Mouse (Mus musculus) forebrain, embryonic 15.5 days (tissue): Measurements from ENCODE around the gene Myl9. TPM values are rescaled to one million over a fixed set of nuclear protein-coding genes. Genes with fewer than 3 reads are reported as not detected.
"Not testable (repeated sequence)": the region's sequence is repeated elsewhere in the genome, so short reads cannot be mapped to it uniquely, and the experiment has no call there.

Experiments used
- ATAC-seq: fragments of 200-750 bp; cut with Nextera tagmentation; replicated peaks from 2 replicates; pipeline ENCODE4 v1.8.0; 2017; ENCODE audit warnings: mild to moderate bottlenecking, moderate TSS enrichment, moderate library complexity
- H3K27ac ChIP-seq: fragments of 300-500 bp; sonication (generic); replicated peaks from 2 replicates; pipeline ENCODE4 v1.5.1; 2015; ENCODE audit warnings: mild to moderate bottlenecking, inconsistent platforms
- H3K27me3 ChIP-seq: fragments of 300-500 bp; sonication (generic); 2 replicates; pipeline ENCODE4 v1.6.1; 2015; ENCODE audit warnings: inconsistent platforms
- H3K36me3 ChIP-seq: fragments of 300-500 bp; sonication (generic); 2 replicates; pipeline ENCODE4 v1.6.1; 2015; ENCODE audit warnings: mild to moderate bottlenecking, inconsistent platforms
- H3K4me1 ChIP-seq: fragments of 300-500 bp; sonication (generic); 2 replicates; pipeline ENCODE4 v1.6.1; 2015; ENCODE audit warnings: inconsistent platforms
- H3K4me2 ChIP-seq: fragments of 300-500 bp; sonication (generic); replicated peaks from 2 replicates; pipeline ENCODE4 v1.6.1; 2015; ENCODE audit warnings: mild to moderate bottlenecking, inconsistent platforms
- H3K4me3 ChIP-seq: fragments of 300-500 bp; sonication (generic); 2 replicates; pipeline ENCODE4 v1.5.1; 2015; ENCODE audit warnings: mild to moderate bottlenecking, inconsistent platforms
- H3K9ac ChIP-seq: fragments of 300-500 bp; sonication (generic); replicated peaks from 2 replicates; pipeline ENCODE4 v1.6.1; 2015; ENCODE audit warnings: mild to moderate bottlenecking, inconsistent platforms
- H3K9me3 ChIP-seq: fragments of 300-500 bp; sonication (generic); 2 replicates; pipeline ENCODE4 v1.6.1; 2016; ENCODE audit warnings: inconsistent platforms
- WGBS: fragments of 180-500 bp; shearing (Covaris S2); methylation state at CpG from one replicate; pipeline ENCODE4 v1.1.7; 2015; ENCODE audit warnings: mixed read lengths; 5-methylcytosine and 5-hydroxymethylcytosine counted together
- polyA plus RNA-seq: library from polyadenylated mRNA; unstranded; fragments of >200 nt; fragmentation: Nextera tagmentation; extraction: Ambion mirVana; gene quantifications from 2 replicates; pipeline ENCODE4 v1.2.1, GENCODE M21; 2015

The Myl9 gene
- polyA plus RNA-seq, 1 experiment from 2014 or later: 34.2 TPM

- Histone ChIP-seq H3K27ac (no peak overlapping the region), H3K9ac (no peak overlapping the region), H3K4me2 (no peak overlapping the region), H3K9me3 (peaks cover 11% of the 10 kb centered on the region), H3K4me3 (no peak overlapping the region), H3K36me3 (no peaks in the 10 kb centered on the region), H3K4me1 (no peaks in the 10 kb centered on the region), H3K27me3 (no peaks in the 10 kb centered on the region)
- WGBS: 63% methylated on average over 1 of the region's 1 CpGs
- no peak for ATAC-seq
Observed at GRCm38 (mm10) chr2:156788836-156789235, 13.6 kb downstream of the Myl9 start.

- no peaks in the 10 kb centered on the region for H3K27me3 ChIP-seq
- H3K9me3 ChIP-seq: no peaks in the 10 kb centered on the region; the same call in 1 of the 2 replicates
- no peak overlapping the region for H3K27ac ChIP-seq
- no peak overlapping the region for H3K9ac ChIP-seq
- H3K36me3 ChIP-seq: no peaks in the 10 kb centered on the region
- ATAC-seq: no peak
- H3K4me2 ChIP-seq: no peak overlapping the region
- WGBS: 73% methylated on average over 1 of the region's 1 CpGs
- no peak overlapping the region for H3K4me3 ChIP-seq
- no peaks in the 10 kb centered on the region for H3K4me1 ChIP-seq
Observed at GRCm38 (mm10) chr2:156798516-156798915, 23.3 kb downstream of the Myl9 start.

- 79% methylated on average over 4 of the region's 4 CpGs for WGBS
- H3K9ac ChIP-seq: no peak overlapping the region
- H3K27me3 ChIP-seq: no peaks in the 10 kb centered on the region
- no peaks in the 10 kb centered on the region for H3K36me3 ChIP-seq
- H3K4me2 ChIP-seq: no peak overlapping the region
- H3K27ac ChIP-seq: no peak overlapping the region
- H3K4me3 ChIP-seq: no peak overlapping the region
- H3K9me3 ChIP-seq: no peaks in the 10 kb centered on the region; the same call in 1 of the 2 replicates
- no peaks in the 10 kb centered on the region for H3K4me1 ChIP-seq
- ATAC-seq: no peak
Observed at GRCm38 (mm10) chr2:156801045-156801444, 25.8 kb downstream of the Myl9 start.

GRCm38 (mm10) chr2:156802116-156802515 lies 26.9 kb downstream of the Myl9 start:
- not testable (repeated sequence) for H3K4me2 ChIP-seq, H3K9ac ChIP-seq, H3K4me1 ChIP-seq, H3K27me3 ChIP-seq, H3K36me3 ChIP-seq, H3K9me3 ChIP-seq, ATAC-seq, H3K4me3 ChIP-seq, H3K27ac ChIP-seq
- 47% methylated on average over 9 of the region's 9 CpGs for WGBS

- Histone ChIP-seq H3K27ac (no peak overlapping the region), H3K27me3 (no peaks in the 10 kb centered on the region), H3K4me2 (no peak overlapping the region), H3K9ac (no peak overlapping the region), H3K4me3 (no peak overlapping the region), H3K4me1 (no peaks in the 10 kb centered on the region), H3K9me3 (no peaks in the 10 kb centered on the region), H3K36me3 (no peaks in the 10 kb centered on the region)
- WGBS: 67% methylated on average over 4 of the region's 4 CpGs
- no peak for ATAC-seq
Observed at GRCm38 (mm10) chr2:156803698-156804372, 28.6 kb downstream of the Myl9 start.

GRCm38 (mm10) chr2:156804589-156804988 lies 29.4 kb downstream of the Myl9 start:
- WGBS: 98% methylated on average over 4 of the region's 4 CpGs
- no peak for ATAC-seq

GRCm38 (mm10) chr2:156806886-156807285 lies 31.7 kb downstream of the Myl9 start:
- Histone ChIP-seq H3K27me3 (no peaks in the 10 kb centered on the region), H3K36me3 (no peaks in the 10 kb centered on the region), H3K27ac (no peak overlapping the region), H3K4me2 (no peak overlapping the region), H3K9ac (no peak overlapping the region), H3K4me3 (no peak overlapping the region), H3K9me3 (no peaks in the 10 kb centered on the region), H3K4me1 (0 out of 2 replicates have a peak, but pooled peaks cover 3% of the 10 kb centered on the region)
- ATAC-seq: no peak
- WGBS: 78% methylated on average over 6 of the region's 6 CpGs

More at GRCm38 (mm10) chr2:156804589-156804988, 29.4 kb downstream of the Myl9 start:
- no peaks in the 10 kb centered on the region for H3K36me3 ChIP-seq
- no peaks in the 10 kb centered on the region for H3K9me3 ChIP-seq
- H3K27ac ChIP-seq: no peak overlapping the region
- H3K4me1 ChIP-seq: 0 out of 2 replicates have a peak, but pooled peaks cover under 1% of the 10 kb centered on the region
- no peak overlapping the region for H3K4me2 ChIP-seq
- H3K9ac ChIP-seq: no peak overlapping the region
- no peak overlapping the region for H3K4me3 ChIP-seq
- no peaks in the 10 kb centered on the region for H3K27me3 ChIP-seq

- 63% methylated on average over 2 of the region's 2 CpGs for WGBS
- ATAC-seq: no peak
Observed at GRCm38 (mm10) chr2:156809579-156809978, 34.4 kb downstream of the Myl9 start.

GRCm38 (mm10) chr2:156810716-156811115 lies 35.5 kb downstream of the Myl9 start:
- Histone ChIP-seq H3K4me1 (0 out of 2 replicates have a peak, but pooled peaks cover 3% of the 10 kb centered on the region), H3K4me3 (no peak overlapping the region), H3K27me3 (no peaks in the 10 kb centered on the region), H3K27ac (no peak overlapping the region), H3K36me3 (no peaks in the 10 kb centered on the region), H3K9me3 (no peaks in the 10 kb centered on the region), H3K9ac (no peak overlapping the region), H3K4me2 (no peak overlapping the region)
- WGBS: 100% methylated on average over 10 of the region's 10 CpGs
- ATAC-seq: no peak

More at GRCm38 (mm10) chr2:156809579-156809978, 34.4 kb downstream of the Myl9 start:
- Histone ChIP-seq H3K4me1 (0 out of 2 replicates have a peak, but pooled peaks cover 3% of the 10 kb centered on the region), H3K27ac (no peak overlapping the region), H3K36me3 (no peaks in the 10 kb centered on the region), H3K27me3 (no peaks in the 10 kb centered on the region), H3K4me3 (no peak overlapping the region), H3K4me2 (no peak overlapping the region), H3K9me3 (no peaks in the 10 kb centered on the region), H3K9ac (no peak overlapping the region)

GRCm38 (mm10) chr2:156811556-156811955 lies 36.3 kb downstream of the Myl9 start:
- H3K27me3 ChIP-seq: no peaks in the 10 kb centered on the region
- no peaks in the 10 kb centered on the region for H3K36me3 ChIP-seq
- no peak overlapping the region for H3K27ac ChIP-seq
- WGBS: 76% methylated on average over 5 of the region's 5 CpGs
- no peak overlapping the region for H3K9ac ChIP-seq
- H3K4me1 ChIP-seq: 0 out of 2 replicates have a peak, but pooled peaks cover 3% of the 10 kb centered on the region
- H3K4me2 ChIP-seq: no peak overlapping the region
- no peak overlapping the region for H3K4me3 ChIP-seq
- H3K9me3 ChIP-seq: no peaks in the 10 kb centered on the region
- ATAC-seq: no peak

- Histone ChIP-seq H3K27me3 (no peaks in the 10 kb centered on the region), H3K9me3 (no peaks in the 10 kb centered on the region), H3K27ac (no peak overlapping the region), H3K36me3 (no peaks in the 10 kb centered on the region), H3K4me3 (no peak overlapping the region), H3K9ac (no peak overlapping the region), H3K4me2 (no peak overlapping the region), H3K4me1 (0 out of 2 replicates have a peak, but pooled peaks cover 3% of the 10 kb centered on the region)
- WGBS: 22% methylated on average over 8 of the region's 8 CpGs
- ATAC-seq: no peak
Observed at GRCm38 (mm10) chr2:156814344-156814801, 39.2 kb downstream of the Myl9 start.

- H3K9ac ChIP-seq: no peak overlapping the region
- H3K4me1 ChIP-seq: no peaks in the 10 kb centered on the region
- H3K4me2 ChIP-seq: no peak overlapping the region
- 33% methylated on average over 5 of the region's 5 CpGs for WGBS
- H3K27ac ChIP-seq: no peak overlapping the region
- no peaks in the 10 kb centered on the region for H3K27me3 ChIP-seq
- no peaks in the 10 kb centered on the region for H3K36me3 ChIP-seq
- H3K9me3 ChIP-seq: no peaks in the 10 kb centered on the region
- H3K4me3 ChIP-seq: no peak overlapping the region
- no peak for ATAC-seq
Observed at GRCm38 (mm10) chr2:156814893-156815292, 39.7 kb downstream of the Myl9 start.

- H3K9me3 ChIP-seq: no peaks in the 10 kb centered on the region
- no peaks in the 10 kb centered on the region for H3K27me3 ChIP-seq
- no peak overlapping the region for H3K27ac ChIP-seq
- ATAC-seq: no peak
- H3K9ac ChIP-seq: no peak overlapping the region
- no peaks in the 10 kb centered on the region for H3K4me1 ChIP-seq
- 67% methylated on average over 3 of the region's 3 CpGs for WGBS
- no peaks in the 10 kb centered on the region for H3K36me3 ChIP-seq
- H3K4me2 ChIP-seq: no peak overlapping the region
- H3K4me3 ChIP-seq: no peak overlapping the region
Observed at GRCm38 (mm10) chr2:156815412-156815811, 40.2 kb downstream of the Myl9 start.
